Mouse (Mus musculus): ENCODE results near the gene Cadps.

GRCm38 (mm10) chr14:12637121-12637754, 185.6 kb downstream of the Cadps start:
- TF ChIP-seq CTCF (IDR thresholded peaks at IDR 0.05; ENCODE audit: control insufficient read depth, insufficient read depth, insufficient read length) (no peak), FOSL1 (IDR thresholded peaks at IDR 0.05; ENCODE audit: insufficient read depth, low read length, poor library complexity, severe bottlenecking) (no peak), MYOD1 (IDR thresholded peaks at IDR 0.05; ENCODE audit: control insufficient read depth, insufficient read length, low read depth) (no peak), USF1 (IDR thresholded peaks at IDR 0.05; ENCODE audit: low read depth) (no peak), MAX (IDR thresholded peaks at IDR 0.05) (no peak), CEBPB (IDR thresholded peaks at IDR 0.05; ENCODE audit: low read depth) (no peak), MYOG (IDR thresholded peaks at IDR 0.05; ENCODE audit: control insufficient read depth, extremely low read depth, insufficient read length) (no peak)
